Mouse (Mus musculus): ENCODE results near the gene A830005F24Rik. TPM values are rescaled to one million over a fixed set of nuclear protein-coding genes. Genes with fewer than 3 reads are reported as not detected.

Gene A830005F24Rik
- polyA plus RNA-seq, 1 experiment from 2014 or later = 2.8 TPM

GRCm38 (mm10) chr13:48552181-48553090 lies 39.1 kb downstream of the A830005F24Rik start:
- ATAC-seq (peak; percentile 94), DNase-seq (ENCODE audit: low spot score) (peak; percentile 95)
- H3K9ac ChIP-seq (ENCODE audit: low read length) = peak overlapping the region; percentile 48
- H3K36me3 ChIP-seq (ENCODE audit: control insufficient read depth, insufficient read depth, low read length) = no peaks in the 10 kb centered on the region
- peaks cover 11% of the 10 kb centered on the region; the same call in 1 of the 2 replicates for H3K4me1 ChIP-seq (ENCODE audit: control insufficient read depth, insufficient read depth, low read length)
- 39% methylated on average over 21 of the region's 21 CpGs for WGBS
- peak overlapping the region; percentile 84 for H3K27ac ChIP-seq (ENCODE audit: low read depth, low read length)
- H3K27me3 ChIP-seq (replicated peaks; ENCODE audit: control insufficient read depth, insufficient read depth, low read length) = no peaks in the 10 kb centered on the region
- H3K4me3 ChIP-seq (ENCODE audit: low read depth, low read length) = peak overlapping the region; percentile 17
- no peaks in the 10 kb centered on the region for H3K9me3 ChIP-seq (replicated peaks; ENCODE audit: control insufficient read depth, low read length)
- peak overlapping the region; percentile 46 for H3K4me2 ChIP-seq (ENCODE audit: low read length)

- peaks cover 11% of the 10 kb centered on the region; the same call in 1 of the 2 replicates for H3K4me1 ChIP-seq (ENCODE audit: control insufficient read depth, insufficient read depth, low read length)
- H3K27ac ChIP-seq (ENCODE audit: low read depth, low read length) = no peak overlapping the region
- no peaks in the 10 kb centered on the region for H3K36me3 ChIP-seq (ENCODE audit: control insufficient read depth, insufficient read depth, low read length)
- ATAC-seq (no peak), DNase-seq (ENCODE audit: low spot score) (peak; percentile 72)
- 16% methylated on average over 5 of the region's 5 CpGs for WGBS
- no peak overlapping the region for H3K4me3 ChIP-seq (ENCODE audit: low read depth, low read length)
- no peaks in the 10 kb centered on the region for H3K27me3 ChIP-seq (replicated peaks; ENCODE audit: control insufficient read depth, insufficient read depth, low read length)
- H3K4me2 ChIP-seq (ENCODE audit: low read length) = peak overlapping the region; percentile 46
- H3K9ac ChIP-seq (ENCODE audit: low read length) = no peak overlapping the region
- H3K9me3 ChIP-seq (replicated peaks; ENCODE audit: control insufficient read depth, low read length) = no peaks in the 10 kb centered on the region
Observed at GRCm38 (mm10) chr13:48553511-48553910, 40.1 kb downstream of the A830005F24Rik start.

- Histone ChIP-seq H3K27me3 (replicated peaks; ENCODE audit: control insufficient read depth, insufficient read depth, low read length) (no peaks in the 10 kb centered on the region), H3K36me3 (ENCODE audit: control insufficient read depth, insufficient read depth, low read length) (no peaks in the 10 kb centered on the region), H3K4me1 (ENCODE audit: control insufficient read depth, insufficient read depth, low read length) (peaks cover 11% of the 10 kb centered on the region; the same call in 1 of the 2 replicates), H3K4me2 (ENCODE audit: low read length) (no peak overlapping the region), H3K9ac (ENCODE audit: low read length) (no peak overlapping the region), H3K4me3 (ENCODE audit: low read depth, low read length) (no peak overlapping the region), H3K27ac (ENCODE audit: low read depth, low read length) (no peak overlapping the region), H3K9me3 (replicated peaks; ENCODE audit: control insufficient read depth, low read length) (no peaks in the 10 kb centered on the region)
- DNase-seq (ENCODE audit: low spot score) (no peak), ATAC-seq (no peak)
- 89% methylated on average over 1 of the region's 1 CpGs for WGBS
Observed at GRCm38 (mm10) chr13:48554552-48554951, 41.2 kb downstream of the A830005F24Rik start.

GRCm38 (mm10) chr13:48555976-48556375 lies 42.6 kb downstream of the A830005F24Rik start:
- Histone ChIP-seq H3K27ac (ENCODE audit: low read depth, low read length) (no peak overlapping the region), H3K4me2 (ENCODE audit: low read length) (no peak overlapping the region), H3K4me1 (ENCODE audit: control insufficient read depth, insufficient read depth, low read length) (peaks cover 11% of the 10 kb centered on the region; the same call in 1 of the 2 replicates), H3K27me3 (replicated peaks; ENCODE audit: control insufficient read depth, insufficient read depth, low read length) (no peaks in the 10 kb centered on the region), H3K9me3 (replicated peaks; ENCODE audit: control insufficient read depth, low read length) (no peaks in the 10 kb centered on the region), H3K4me3 (ENCODE audit: low read depth, low read length) (no peak overlapping the region), H3K36me3 (ENCODE audit: control insufficient read depth, insufficient read depth, low read length) (no peaks in the 10 kb centered on the region), H3K9ac (ENCODE audit: low read length) (no peak overlapping the region)
- ATAC-seq (no peak), DNase-seq (ENCODE audit: low spot score) (no peak)
- 95% methylated on average over 1 of the region's 1 CpGs for WGBS

GRCm38 (mm10) chr13:48561481-48561880 lies 48.1 kb downstream of the A830005F24Rik start:
- 93% methylated on average over 2 of the region's 2 CpGs for WGBS
- no peak overlapping the region for H3K9ac ChIP-seq (ENCODE audit: low read length)
- peaks cover 7% of the 10 kb centered on the region; the same call in 1 of the 2 replicates for H3K4me1 ChIP-seq (ENCODE audit: control insufficient read depth, insufficient read depth, low read length)
- no peaks in the 10 kb centered on the region for H3K36me3 ChIP-seq (ENCODE audit: control insufficient read depth, insufficient read depth, low read length)
- no peak for ATAC-seq
- DNase-seq (ENCODE audit: low spot score) = no peak
- H3K27ac ChIP-seq (ENCODE audit: low read depth, low read length) = no peak overlapping the region
- no peak overlapping the region for H3K4me2 ChIP-seq (ENCODE audit: low read length)
- H3K27me3 ChIP-seq (replicated peaks; ENCODE audit: control insufficient read depth, insufficient read depth, low read length) = no peaks in the 10 kb centered on the region
- no peaks in the 10 kb centered on the region for H3K9me3 ChIP-seq (replicated peaks; ENCODE audit: control insufficient read depth, low read length)
- no peak overlapping the region for H3K4me3 ChIP-seq (ENCODE audit: low read depth, low read length)

GRCm38 (mm10) chr13:48562336-48562735 lies 49.0 kb downstream of the A830005F24Rik start:
- DNase-seq (ENCODE audit: low spot score) (no peak), ATAC-seq (no peak)
- Histone ChIP-seq H3K4me1 (ENCODE audit: control insufficient read depth, insufficient read depth, low read length) (peaks cover 7% of the 10 kb centered on the region; the same call in 1 of the 2 replicates), H3K36me3 (ENCODE audit: control insufficient read depth, insufficient read depth, low read length) (no peaks in the 10 kb centered on the region), H3K9me3 (replicated peaks; ENCODE audit: control insufficient read depth, low read length) (no peaks in the 10 kb centered on the region), H3K9ac (ENCODE audit: low read length) (no peak overlapping the region), H3K4me3 (ENCODE audit: low read depth, low read length) (no peak overlapping the region), H3K27me3 (replicated peaks; ENCODE audit: control insufficient read depth, insufficient read depth, low read length) (no peaks in the 10 kb centered on the region), H3K4me2 (ENCODE audit: low read length) (no peak overlapping the region), H3K27ac (ENCODE audit: low read depth, low read length) (no peak overlapping the region)
- 92% methylated on average over 5 of the region's 5 CpGs for WGBS

MicroRNAs encoded within 50 kb of the gene (microRNA counts, 519-probe panel; counts per million panel counts)
- 6,861 counts per million, percentile 98 among the panel's probes with 10 or more counts for microRNA mmu-let-7a
- 6,292 counts per million, percentile 92 among the panel's probes with 10 or more counts for microRNA mmu-let-7d
- microRNA mmu-let-7f = 6,138 counts per million, percentile 90 among the panel's probes with 10 or more counts

Small RNAs within 50 kb of the gene (microRNA-seq; reads per million reads assigned to microRNA genes)
- gene Gm24111 = not detected
- 265 reads per million, percentile 70 among the genes with 10 or more reads in this experiment for gene Mirlet7a-1
- gene Mirlet7d = 8,253 reads per million, percentile 96 among the genes with 10 or more reads in this experiment
- not detected for gene Mirlet7f-1

Other genes with a start within 250 kb of the A830005F24Rik start
- gene Zfp169, start 119 bp upstream of the A830005F24Rik start, polyA plus RNA-seq (2014; fragmentation: Nextera tagmentation; extraction: Ambion mirVana) = 6.0 and 7.8 TPM in 2 replicates
- 12.7 and 18.8 TPM in 2 replicates for gene Ptpdc1, start 112.1 kb downstream of the A830005F24Rik start, polyA plus RNA-seq (2014; fragmentation: Nextera tagmentation; extraction: Ambion mirVana)
- not detected in 2 replicates for gene Barx1, start 149.4 kb downstream of the A830005F24Rik start, polyA plus RNA-seq (2014; fragmentation: Nextera tagmentation; extraction: Ambion mirVana)